Mouse (Mus musculus): ENCODE measurements around the gene Epb41l2. TPM values are rescaled to one million over a fixed set of nuclear protein-coding genes. Genes with fewer than 3 reads are reported as not detected.

The Epb41l2 gene
- polyA plus RNA-seq, 1 experiment from 2014 or later, result 105 TPM

GRCm38 (mm10) chr10:25387268-25387667, 27.7 kb downstream of the Epb41l2 start:
- no peak overlapping the region for H3K4me3 ChIP-seq (ENCODE audit: low read depth, low read length)
- no peaks in the 10 kb centered on the region for H3K27me3 ChIP-seq (ENCODE audit: insufficient read depth, low read length)
- TF ChIP-seq CTCF (IDR thresholded peaks at IDR 0.05; ENCODE audit: low read depth), result no peak
- H3K9me3 ChIP-seq (ENCODE audit: low read depth, low read length), result no peaks in the 10 kb centered on the region
- peaks cover 20% of the 10 kb centered on the region for H3K4me1 ChIP-seq (ENCODE audit: insufficient read depth)
- peak overlapping the region; percentile 10 for H3K27ac ChIP-seq (ENCODE audit: low read depth)
- WGBS, result 9% methylated on average over 4 of the region's 4 CpGs
- H3K4me2 ChIP-seq, result peak overlapping the region; percentile 8; the same call in 1 of the 2 replicates
- H3K9ac ChIP-seq, result no peak overlapping the region
- peak; percentile 83 for ATAC-seq (ENCODE audit: insufficient read depth)
- DNase-seq, result peak; percentile 75
- no peaks in the 10 kb centered on the region for H3K36me3 ChIP-seq (ENCODE audit: insufficient read depth)

- Histone ChIP-seq H3K9ac (no peak overlapping the region), H3K4me1 (ENCODE audit: insufficient read depth) (peaks cover 24% of the 10 kb centered on the region), H3K9me3 (ENCODE audit: low read depth, low read length) (no peaks in the 10 kb centered on the region), H3K4me3 (ENCODE audit: low read depth, low read length) (no peak overlapping the region), H3K4me2 (no peak overlapping the region), H3K27ac (ENCODE audit: low read depth) (no peak overlapping the region), H3K27me3 (ENCODE audit: insufficient read depth, low read length) (no peaks in the 10 kb centered on the region), H3K36me3 (ENCODE audit: insufficient read depth) (no peaks in the 10 kb centered on the region)
- DNase-seq (peak; percentile 43), ATAC-seq (ENCODE audit: insufficient read depth) (no peak)
- 69% methylated on average over 7 of the region's 7 CpGs for WGBS
- no peak for TF ChIP-seq CTCF (IDR thresholded peaks at IDR 0.05; ENCODE audit: low read depth)
Observed at GRCm38 (mm10) chr10:25392786-25393185, 33.2 kb downstream of the Epb41l2 start.

- peak; percentile 58 for ATAC-seq (ENCODE audit: insufficient read depth)
- peak overlapping the region; percentile 34; the same call in 1 of the 2 replicates for H3K27ac ChIP-seq (ENCODE audit: low read depth)
- 17% methylated on average over 1 of the region's 1 CpGs for WGBS
Observed at GRCm38 (mm10) chr10:25393721-25394120, 34.1 kb downstream of the Epb41l2 start.

GRCm38 (mm10) chr10:25395236-25395886, 35.8 kb downstream of the Epb41l2 start:
- Histone ChIP-seq H3K9ac (no peak overlapping the region), H3K4me1 (ENCODE audit: insufficient read depth) (peaks cover 34% of the 10 kb centered on the region), H3K4me2 (no peak overlapping the region), H3K4me3 (ENCODE audit: low read depth, low read length) (no peak overlapping the region), H3K9me3 (ENCODE audit: low read depth, low read length) (no peaks in the 10 kb centered on the region), H3K36me3 (ENCODE audit: insufficient read depth) (no peaks in the 10 kb centered on the region), H3K27ac (ENCODE audit: low read depth) (no peak overlapping the region), H3K27me3 (ENCODE audit: insufficient read depth, low read length) (no peaks in the 10 kb centered on the region)
- ATAC-seq (ENCODE audit: insufficient read depth), result no peak
- no peak for DNase-seq
- WGBS, result 70% methylated on average over 5 of the region's 5 CpGs
- peak; percentile 20; the same call in 1 of the 2 replicates for TF ChIP-seq CTCF (IDR thresholded peaks at IDR 0.05; ENCODE audit: low read depth)

More at GRCm38 (mm10) chr10:25393721-25394120, 34.1 kb downstream of the Epb41l2 start:
- Histone ChIP-seq H3K4me3 (ENCODE audit: low read depth, low read length) (no peak overlapping the region), H3K27me3 (ENCODE audit: insufficient read depth, low read length) (no peaks in the 10 kb centered on the region), H3K9me3 (ENCODE audit: low read depth, low read length) (no peaks in the 10 kb centered on the region), H3K36me3 (ENCODE audit: insufficient read depth) (no peaks in the 10 kb centered on the region), H3K4me1 (ENCODE audit: insufficient read depth) (peaks cover 27% of the 10 kb centered on the region), H3K4me2 (no peak overlapping the region), H3K9ac (no peak overlapping the region)
- no peak for TF ChIP-seq CTCF (IDR thresholded peaks at IDR 0.05; ENCODE audit: low read depth)
- peak; percentile 67 for DNase-seq

GRCm38 (mm10) chr10:25396859-25397258, 37.3 kb downstream of the Epb41l2 start:
- no peak for ATAC-seq (ENCODE audit: insufficient read depth)

GRCm38 (mm10) chr10:25397767-25398690, 38.4 kb downstream of the Epb41l2 start:
- Histone ChIP-seq H3K36me3 (ENCODE audit: insufficient read depth) (no peaks in the 10 kb centered on the region), H3K4me3 (ENCODE audit: low read depth, low read length) (no peak overlapping the region), H3K9ac (no peak overlapping the region), H3K4me1 (ENCODE audit: insufficient read depth) (peaks cover 29% of the 10 kb centered on the region), H3K27ac (ENCODE audit: low read depth) (no peak overlapping the region), H3K4me2 (no peak overlapping the region), H3K27me3 (ENCODE audit: insufficient read depth, low read length) (no peaks in the 10 kb centered on the region), H3K9me3 (ENCODE audit: low read depth, low read length) (no peaks in the 10 kb centered on the region)
- 39% methylated on average over 14 of the region's 14 CpGs for WGBS
- no peak for TF ChIP-seq CTCF (IDR thresholded peaks at IDR 0.05; ENCODE audit: low read depth)
- peak; percentile 41 for DNase-seq
- ATAC-seq (ENCODE audit: insufficient read depth), result no peak

More at GRCm38 (mm10) chr10:25396859-25397258, 37.3 kb downstream of the Epb41l2 start:
- no peak overlapping the region for H3K27ac ChIP-seq (ENCODE audit: low read depth)
- H3K9ac ChIP-seq, result no peak overlapping the region
- H3K4me3 ChIP-seq (ENCODE audit: low read depth, low read length), result no peak overlapping the region
- no peak for TF ChIP-seq CTCF (IDR thresholded peaks at IDR 0.05; ENCODE audit: low read depth)
- peaks cover 34% of the 10 kb centered on the region for H3K4me1 ChIP-seq (ENCODE audit: insufficient read depth)
- WGBS, result 68% methylated on average over 3 of the region's 3 CpGs
- no peak overlapping the region for H3K4me2 ChIP-seq
- H3K36me3 ChIP-seq (ENCODE audit: insufficient read depth), result no peaks in the 10 kb centered on the region
- H3K9me3 ChIP-seq (ENCODE audit: low read depth, low read length), result no peaks in the 10 kb centered on the region
- no peak for DNase-seq
- H3K27me3 ChIP-seq (ENCODE audit: insufficient read depth, low read length), result no peaks in the 10 kb centered on the region

- ATAC-seq (ENCODE audit: insufficient read depth) (no peak), DNase-seq (no peak)
- Histone ChIP-seq H3K4me2 (no peak overlapping the region), H3K9me3 (ENCODE audit: low read depth, low read length) (no peaks in the 10 kb centered on the region), H3K4me1 (ENCODE audit: insufficient read depth) (peaks cover 26% of the 10 kb centered on the region), H3K27me3 (ENCODE audit: insufficient read depth, low read length) (no peaks in the 10 kb centered on the region), H3K4me3 (ENCODE audit: low read depth, low read length) (no peak overlapping the region), H3K36me3 (ENCODE audit: insufficient read depth) (no peaks in the 10 kb centered on the region), H3K9ac (no peak overlapping the region), H3K27ac (ENCODE audit: low read depth) (no peak overlapping the region)
- WGBS, result 86% methylated on average over 4 of the region's 4 CpGs
- TF ChIP-seq CTCF (IDR thresholded peaks at IDR 0.05; ENCODE audit: low read depth), result no peak
Observed at GRCm38 (mm10) chr10:25399016-25399415, 39.4 kb downstream of the Epb41l2 start.
